Mouse (Mus musculus) megakaryocyte, embryonic 14.5 days (primary cell): ENCODE measurements around the gene Bhlhe23.

Source experiments
- FLI1 ChIP-seq: IDR thresholded peaks from 2 replicates; pipeline ENCODE4 v1.6.1; 2012; ENCODE audit warnings: low read length, inconsistent platforms, mixed read lengths
- GATA1 ChIP-seq: IDR thresholded peaks from 3 replicates; pipeline ENCODE4 v1.6.1; 2012; ENCODE audit warnings: mixed read lengths, low read length, inconsistent platforms, borderline replicate concordance

DNA sequence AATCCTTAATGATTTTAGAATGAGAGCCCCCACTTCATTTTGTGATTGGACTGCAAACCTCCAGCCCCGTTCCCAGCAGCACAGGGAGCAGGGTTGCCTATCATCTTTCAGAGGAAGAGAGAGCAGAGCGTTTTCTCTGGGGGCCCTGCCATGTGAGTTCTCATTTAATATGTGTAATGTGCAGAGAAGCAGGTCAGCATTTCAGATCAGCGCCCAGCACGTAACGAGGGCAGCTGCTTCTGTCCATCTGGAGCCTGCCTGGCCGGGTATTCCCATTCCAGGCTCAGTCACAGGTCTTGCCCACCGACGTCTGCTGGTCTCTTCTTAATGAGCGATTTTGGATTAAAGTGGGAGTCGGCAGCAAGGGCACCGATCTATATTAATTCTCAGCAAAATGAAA lies 11.7 kb downstream of the Bhlhe23 start:
- no peak for TF ChIP-seq GATA1
- TF ChIP-seq FLI1, result no peak
